Mouse (Mus musculus) adrenal gland, postnatal 25 days (tissue): Measurements from ENCODE around the gene Abhd17b. TPM values are rescaled to one million over a fixed set of nuclear protein-coding genes. Genes with fewer than 3 reads are reported as not detected.
A peak's percentile ranks its signal among the peaks of the same experiment; 100 is the strongest.
"Not testable (repeated sequence)": the region's sequence is repeated elsewhere in the genome, so short reads cannot be mapped to it uniquely, and the experiment has no call there.

Source experiments
- DNase-seq: peaks from one replicate; pipeline ENCODE4 v3.0.0; 2021; ENCODE audit warnings: mixed read lengths
- long read RNA-seq: library from polyadenylated mRNA; stranded (forward); transcript quantifications from one replicate; pipeline ENCODE4 v2.0.0, GENCODE M21; 2021
- total RNA-seq: library from RNA; stranded (reverse); gene quantifications from 2 replicates; pipeline ENCODE4 v1.2.3, GENCODE M21; 2021

Abhd17b gene
- total RNA-seq: 50.8 and 52.4 TPM in 2 replicates
- long read RNA-seq, transcript Abhd17b-201 (4 exons, 2,259 nt): major isoform, 60 of 69 reads
- long read RNA-seq, partial matches to known transcripts: 4 of 69 reads
- long read RNA-seq, other reads (novel, unspliced or antisense): 4 of 69 reads

GRCm38 (mm10) chr19:21653172-21653981 is at the start of gene Abhd17b:
TSS of gene Abhd17b (plus strand) at chr19:21653185.
- DNase-seq: peak; percentile 60

DNA sequence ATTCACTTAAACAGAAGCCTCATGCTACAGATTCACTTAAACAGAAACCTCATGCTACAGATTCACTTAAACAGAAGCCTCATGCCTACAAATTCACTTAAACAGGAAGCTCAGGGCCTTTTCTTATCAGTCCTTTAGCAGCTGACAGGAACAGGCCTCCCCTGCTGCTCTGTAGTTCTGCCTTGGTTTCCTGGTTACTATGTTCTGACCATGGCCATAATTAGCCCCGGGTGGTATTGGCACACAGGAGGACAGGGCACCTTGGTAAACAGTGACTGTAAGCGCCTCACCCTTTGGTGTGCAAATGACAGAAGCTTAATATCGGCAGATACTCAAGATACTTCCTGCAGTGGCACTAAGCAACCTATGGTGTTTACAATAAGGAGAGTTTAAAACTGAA is 49.1 kb upstream of the Abhd17b start:
- DNase-seq: no peak

GRCm38 (mm10) chr19:21605294-21605693 is 47.7 kb upstream of the Abhd17b start:
- no peak for DNase-seq

DNA sequence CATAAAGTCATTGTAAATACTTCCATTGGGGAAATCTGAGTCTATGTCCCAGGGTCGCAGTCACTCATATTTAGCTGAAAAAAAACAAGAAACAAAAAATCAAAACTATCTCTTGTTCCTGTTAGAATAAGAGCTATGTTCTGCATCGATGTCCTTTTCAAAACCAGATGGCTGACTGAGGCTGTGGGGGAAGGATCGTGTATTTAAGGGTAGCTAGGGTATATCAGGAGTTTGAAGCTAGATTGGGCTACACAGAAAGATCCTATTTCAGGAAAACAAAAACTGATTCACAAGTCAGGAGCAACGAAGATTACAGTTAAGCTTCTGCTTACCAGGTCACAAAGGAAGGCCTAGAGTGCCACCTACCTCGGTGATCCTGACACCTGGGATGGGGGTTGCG is 42.7 kb upstream of the Abhd17b start:
- no peak for DNase-seq

DNA sequence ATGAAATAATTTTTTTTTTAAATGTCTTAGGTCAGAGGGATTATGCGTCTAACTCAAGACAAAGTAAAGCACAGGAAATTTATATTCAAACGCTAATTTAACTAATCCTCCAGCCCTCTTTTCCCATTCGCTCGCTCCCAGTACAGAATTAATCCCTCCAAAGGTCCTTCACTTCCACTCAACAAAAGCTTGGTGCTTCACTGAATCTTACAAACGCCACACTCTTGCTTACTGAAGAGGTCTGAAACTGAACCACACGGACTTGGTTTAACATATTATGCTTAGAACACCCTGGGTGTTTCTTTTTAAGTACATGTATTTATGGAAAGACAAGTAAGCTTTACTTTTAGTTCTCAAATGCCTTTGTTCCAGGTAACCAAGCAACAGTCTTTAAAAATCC is 41.7 kb upstream of the Abhd17b start:
- DNase-seq: no peak

- DNase-seq: no peak
Observed at GRCm38 (mm10) chr19:21611725-21612575, 41.0 kb upstream of the Abhd17b start.

GRCm38 (mm10) chr19:21615801-21616200 is 37.2 kb upstream of the Abhd17b start:
- DNase-seq: no peak

DNA sequence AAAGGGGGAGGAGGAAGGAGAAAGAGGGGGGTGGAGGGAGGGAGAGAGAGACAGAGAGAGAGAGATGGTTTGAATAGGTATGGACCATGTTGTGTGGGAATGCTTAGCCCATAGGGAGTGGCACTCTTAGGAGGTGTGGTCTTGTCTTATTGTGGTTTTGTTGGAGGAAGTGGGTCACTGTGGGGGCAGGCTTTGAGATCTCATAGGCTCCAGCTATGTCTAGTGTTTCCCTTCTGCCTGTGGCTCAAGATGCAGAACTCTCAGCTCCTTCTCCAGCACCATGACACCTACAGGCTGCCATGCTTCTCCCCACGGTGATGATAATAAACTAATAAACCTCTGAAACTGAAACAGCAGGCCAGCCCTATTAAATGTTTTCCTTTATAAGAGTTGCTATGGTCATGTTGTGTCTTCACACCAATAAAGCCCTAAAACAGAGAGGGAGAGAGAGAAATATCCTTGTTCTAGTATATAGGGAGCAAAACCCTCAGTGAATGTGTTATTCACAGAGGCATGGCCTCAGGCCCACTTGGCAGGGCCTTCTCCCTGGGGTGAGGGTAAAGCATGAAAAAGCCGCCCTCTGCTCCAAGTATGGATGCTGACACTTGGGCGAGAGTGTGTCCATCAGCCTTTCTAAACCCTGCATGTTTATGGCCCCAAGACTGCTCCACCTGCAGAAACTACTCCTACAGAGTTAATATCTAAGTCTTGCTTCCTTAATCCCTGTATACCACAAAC is 29.4 kb upstream of the Abhd17b start:
- peak; percentile 43 for DNase-seq

DNA sequence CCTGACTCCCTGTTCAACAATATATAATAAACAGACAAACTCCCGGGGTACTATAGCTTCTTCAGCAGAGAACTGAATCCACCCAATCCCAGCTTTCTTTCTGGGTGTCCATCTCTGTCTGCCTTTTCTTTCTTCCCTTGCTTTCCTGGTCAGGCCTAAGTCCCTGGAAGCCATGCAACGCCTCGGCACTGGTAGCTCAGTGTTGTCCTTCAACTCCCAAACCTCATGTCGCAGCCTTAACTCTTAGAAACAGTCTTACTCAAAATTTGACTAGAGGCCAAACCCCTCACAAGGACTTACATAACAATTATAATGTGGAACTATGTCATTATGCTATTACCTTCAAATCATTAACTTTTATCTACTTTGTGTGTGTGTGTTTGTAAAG is 28.8 kb upstream of the Abhd17b start:
- DNase-seq: no peak

- DNase-seq: no peak
Observed at GRCm38 (mm10) chr19:21626271-21626988, 26.6 kb upstream of the Abhd17b start.

DNA sequence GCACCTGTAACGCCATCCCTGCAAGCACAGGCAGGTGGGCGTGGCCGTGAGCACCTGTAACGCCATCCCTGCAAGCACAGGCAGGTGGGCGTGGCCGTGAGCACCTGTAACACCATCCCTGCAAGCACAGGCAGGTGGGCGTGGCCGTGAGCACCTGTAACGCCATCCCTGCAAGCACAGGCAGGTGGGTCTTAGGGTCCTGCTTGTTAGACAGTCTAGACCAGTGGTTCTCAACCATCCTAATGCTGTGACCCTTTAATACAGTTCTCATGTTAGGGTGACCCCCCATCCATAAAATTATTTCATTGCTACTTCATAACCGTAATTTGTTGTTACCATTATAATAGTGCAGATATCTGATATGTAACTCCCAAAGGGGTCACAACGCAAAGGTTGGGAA is 24.5 kb upstream of the Abhd17b start:
- not testable (repeated sequence) for DNase-seq

- no peak for DNase-seq
Observed at GRCm38 (mm10) chr19:21629030-21629429, 24.0 kb upstream of the Abhd17b start.

GRCm38 (mm10) chr19:21629501-21629900 is 23.5 kb upstream of the Abhd17b start:
- DNase-seq: no peak

DNA sequence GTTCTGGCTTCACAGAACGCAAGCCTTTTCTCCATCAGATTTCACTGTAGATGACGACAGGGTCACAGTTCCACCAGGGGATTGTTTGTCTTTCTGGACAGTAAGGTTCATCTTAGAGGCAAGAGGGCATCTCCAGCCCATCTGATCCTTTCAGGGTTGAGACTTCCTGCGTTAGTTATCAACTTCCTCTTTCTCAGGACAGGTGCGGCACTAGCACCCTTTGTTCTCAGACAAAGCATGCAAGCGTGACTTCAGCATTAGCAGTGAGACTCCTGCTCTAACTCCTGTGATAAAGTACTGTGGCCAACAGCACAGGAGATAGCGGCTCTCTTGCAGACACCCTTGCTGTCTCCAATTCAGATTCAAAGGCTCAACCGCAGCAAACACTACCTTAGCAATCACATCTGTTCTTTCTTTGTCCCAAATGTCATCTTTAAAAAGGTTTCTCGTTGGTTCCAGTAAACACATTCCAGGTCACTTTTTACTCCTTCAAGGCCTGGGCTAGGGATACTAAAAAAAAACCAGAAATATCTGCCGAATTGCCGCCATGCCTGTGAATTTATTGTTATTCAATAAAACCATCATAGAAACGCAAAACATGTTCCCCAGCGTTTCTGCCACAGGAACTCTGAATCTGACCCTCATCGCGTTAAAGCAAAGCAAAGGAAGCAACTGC is 22.2 kb upstream of the Abhd17b start:
- no peak for DNase-seq

GRCm38 (mm10) chr19:21635406-21635805 is 17.6 kb upstream of the Abhd17b start:
- no peak for DNase-seq

GRCm38 (mm10) chr19:21636907-21637306 is 16.1 kb upstream of the Abhd17b start:
- DNase-seq: no peak

DNA sequence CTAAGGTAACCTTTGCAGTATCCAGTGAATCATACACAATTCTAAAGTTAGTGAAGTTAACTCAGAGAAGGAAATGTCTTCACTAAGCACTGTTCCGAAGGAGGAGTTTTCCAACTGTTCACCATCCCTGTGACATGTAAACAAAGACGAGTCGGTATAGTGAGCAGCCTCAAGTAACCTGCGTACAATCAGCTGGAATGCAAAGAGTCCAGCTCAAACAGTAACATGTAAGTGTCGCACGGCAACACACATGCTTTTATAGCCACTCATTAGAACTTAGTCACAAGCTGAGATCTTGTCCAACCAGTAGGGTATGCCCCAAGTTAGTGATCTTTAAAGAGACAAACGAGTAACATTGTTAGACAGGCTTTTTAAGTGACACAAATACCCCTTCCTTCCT is 15.3 kb upstream of the Abhd17b start:
- DNase-seq: no peak

DNA sequence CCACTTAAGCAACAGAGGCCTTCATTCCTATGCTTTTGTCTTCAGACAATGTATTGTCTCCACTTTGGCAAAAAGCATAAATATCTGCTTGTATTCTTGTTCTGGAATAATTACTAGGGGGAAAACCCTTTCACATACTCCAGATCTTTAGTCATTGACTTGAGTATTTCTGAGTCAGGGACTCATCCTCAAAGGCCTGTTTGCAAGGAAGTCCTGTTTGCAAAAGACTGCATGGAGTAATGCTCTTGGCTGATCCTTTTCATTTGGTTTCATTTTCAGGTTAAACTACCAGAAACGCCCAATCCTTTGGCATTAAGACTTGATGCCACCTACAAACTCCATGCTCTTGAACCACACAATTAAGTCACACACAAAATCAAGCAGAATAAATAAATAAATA is 9.1 kb upstream of the Abhd17b start:
- no peak for DNase-seq

GRCm38 (mm10) chr19:21645301-21645700 is 7.7 kb upstream of the Abhd17b start:
- no peak for DNase-seq

GRCm38 (mm10) chr19:21646142-21646541 is 6.8 kb upstream of the Abhd17b start:
- no peak for DNase-seq

- DNase-seq: no peak
Observed at GRCm38 (mm10) chr19:21651664-21652063, 1.3 kb upstream of the Abhd17b start.
